Mouse (Mus musculus) heart, postnatal 0 days (tissue): ENCODE data around the gene Pdpn.

ENCODE experiments used
- CTCF ChIP-seq: IDR thresholded peaks from 2 replicates; pipeline ENCODE4 v1.5.1; 2016; ENCODE audit warnings: antibody characterized with exemption, control low read depth, low read depth
- EP300 ChIP-seq: IDR thresholded peaks from 2 replicates; pipeline ENCODE4 v1.6.1; 2016; ENCODE audit warnings: antibody characterized with exemption, low read depth

DNA sequence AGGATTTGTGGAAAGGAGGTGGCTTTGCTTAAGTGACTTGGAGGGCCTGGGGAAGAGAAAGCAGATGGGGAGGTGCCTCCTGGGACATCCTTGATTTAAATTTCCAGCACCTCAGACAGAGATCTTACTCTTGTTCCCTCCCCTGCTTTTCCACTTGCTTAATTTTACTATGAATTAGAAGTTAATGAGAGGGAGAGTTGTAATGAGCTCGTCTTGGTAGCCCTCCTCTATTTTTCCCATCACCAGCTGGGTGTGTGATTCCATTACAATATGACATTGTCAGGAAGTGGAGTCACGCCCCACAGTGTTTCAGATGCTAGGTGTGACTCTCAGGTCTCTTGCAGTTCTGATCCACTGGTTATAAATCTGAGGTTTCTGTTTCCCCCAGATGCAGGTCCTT, 36.7 kb upstream of the Pdpn start:
- TF ChIP-seq EP300 (no peak), CTCF (no peak)
